Mouse (Mus musculus): ENCODE data around the gene Tut1.

DNA sequence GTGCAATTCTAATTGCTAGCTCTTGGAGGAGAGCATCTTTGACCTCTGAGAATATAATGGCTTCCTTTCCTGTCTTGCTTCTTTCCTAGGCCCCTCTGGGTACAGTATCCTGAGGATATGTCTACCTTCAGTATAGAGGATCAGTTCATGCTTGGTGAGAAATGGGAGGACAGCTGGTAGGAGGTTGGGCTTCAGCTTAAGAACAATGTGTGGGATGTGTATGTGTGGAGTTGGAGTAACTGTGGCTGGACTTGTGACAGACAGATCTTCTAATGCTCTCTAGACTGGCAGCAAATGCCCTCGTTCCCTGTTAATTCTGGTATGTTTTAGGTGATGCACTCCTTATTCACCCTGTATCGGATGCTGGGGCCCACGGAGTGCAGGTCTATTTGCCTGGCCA is 39.4 kb upstream of the Tut1 start:
- TF ChIP-seq JUND (IDR thresholded peaks at IDR 0.05; ENCODE audit: low read depth, low read length) (no peak), POLR2AphosphoS5 (IDR thresholded peaks at IDR 0.05; ENCODE audit: borderline replicate concordance, low read depth, low read length) (no peak), MXI1 (IDR thresholded peaks at IDR 0.05; ENCODE audit: low read depth, low read length) (no peak), CTCF (IDR thresholded peaks at IDR 0.05 in 2 of 3, conservative IDR thresholded peaks at IDR 0.05 in 1 of 3; ENCODE audit: control insufficient read depth in 1 of 3, insufficient read depth in 1 of 3, low read depth in 2 of 3, low read length in 3 of 3, poor library complexity in 1 of 3, severe bottlenecking in 1 of 3) (no peak), NELFE (IDR thresholded peaks at IDR 0.05; ENCODE audit: low read depth, low read length) (no peak), ELF1 (IDR thresholded peaks at IDR 0.05; ENCODE audit: low read depth, low read length) (no peak), EP300 (IDR thresholded peaks at IDR 0.05; ENCODE audit: low read depth in 1 of 2, low read length in 2 of 2) (no peak), TAL1 (IDR thresholded peaks at IDR 0.05; ENCODE audit: low read length) (no peak), GATA1 (IDR thresholded peaks at IDR 0.05; ENCODE audit: low read depth, low read length) (no peak), MAZ (IDR thresholded peaks at IDR 0.05; ENCODE audit: low read depth, low read length) (no peak), POLR2AphosphoS2 (IDR thresholded peaks at IDR 0.05; ENCODE audit: low read length) (no peak), CHD2 (IDR thresholded peaks at IDR 0.05; ENCODE audit: low read length) (no peak)

All from MEL (cell line).